Mouse (Mus musculus): ENCODE results near the gene Fcgr1.

DNA sequence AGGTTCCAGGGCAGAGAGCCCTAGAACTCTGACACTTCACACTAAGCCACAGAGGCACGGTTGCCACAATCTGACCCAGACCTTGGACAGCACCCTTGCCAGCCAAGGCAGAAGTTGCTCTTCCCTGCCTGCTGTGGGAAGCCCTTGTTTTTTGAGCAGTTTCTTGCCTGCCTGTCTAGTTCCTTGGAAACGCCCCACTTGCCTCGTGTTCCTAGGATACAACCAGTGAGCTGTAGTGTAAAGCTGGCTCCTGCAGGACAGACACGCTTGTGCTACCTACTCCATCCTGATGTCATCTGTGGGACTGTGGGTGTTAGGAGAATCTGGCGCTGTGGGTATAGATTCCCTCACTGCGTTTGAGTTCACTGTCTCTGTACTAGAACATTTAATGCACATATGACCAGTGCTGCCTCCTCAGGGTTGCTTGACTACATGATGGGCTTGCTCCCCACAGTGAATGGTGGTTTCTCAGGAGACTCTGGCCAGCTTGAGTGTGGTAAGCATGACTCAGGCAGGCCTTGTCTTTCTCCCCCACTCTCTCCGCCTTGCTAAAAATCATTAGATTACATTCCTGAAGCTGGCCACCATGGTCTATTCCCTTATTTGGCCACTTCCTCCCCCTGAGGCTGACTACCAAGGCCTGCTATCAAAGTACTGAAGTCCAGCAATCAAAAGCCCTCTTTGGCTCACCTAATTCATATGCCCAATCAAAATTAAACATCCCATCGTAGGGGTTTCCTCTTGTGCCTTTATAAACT is 18.8 kb upstream of the Fcgr1 start:
- TF ChIP-seq CTCF (IDR thresholded peaks at IDR 0.05) (no peak), EP300 (IDR thresholded peaks at IDR 0.05) (no peak)

Data from lung, postnatal 0 days (tissue).